Mouse (Mus musculus): Measurements from ENCODE around the gene Pcdh15. TPM values are rescaled to one million over a fixed set of nuclear protein-coding genes. Genes with fewer than 3 reads are reported as not detected.

The Pcdh15 gene
- polyA plus RNA-seq, 1 experiment from 2014 or later: 0.53 TPM

DNA sequence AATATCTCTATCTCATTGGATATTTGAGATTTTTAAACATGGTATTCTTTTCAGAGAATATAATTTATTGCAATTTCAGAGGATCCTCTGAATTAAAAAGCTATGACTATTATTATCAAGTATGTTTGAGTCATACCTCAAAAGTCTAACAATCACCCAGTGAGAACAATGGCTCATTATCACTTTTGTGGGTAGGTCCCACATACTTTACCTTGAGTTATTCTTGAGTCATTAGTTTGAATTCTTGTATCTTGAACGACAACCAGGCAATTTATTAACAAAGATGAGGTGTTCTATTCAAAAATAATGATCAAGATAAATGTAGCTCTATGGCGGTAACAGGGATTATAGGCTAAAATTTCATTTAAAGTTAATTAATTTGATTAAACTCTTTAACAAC, 1439.2 kb downstream of the Pcdh15 start:
- Histone ChIP-seq H3K9me3 (ENCODE audit: control insufficient read depth, low read length) (no peaks in the 10 kb centered on the region), H3K4me1 (ENCODE audit: control insufficient read depth, insufficient read depth, low read length) (no peaks in the 10 kb centered on the region), H3K27ac (ENCODE audit: low read depth, low read length) (no peak overlapping the region), H3K27me3 (ENCODE audit: control insufficient read depth, insufficient read depth, low read length) (no peaks in the 10 kb centered on the region), H3K36me3 (ENCODE audit: control insufficient read depth, insufficient read depth, low read length) (no peaks in the 10 kb centered on the region), H3K4me2 (no peak overlapping the region), H3K4me3 (ENCODE audit: low read depth, low read length) (no peak overlapping the region), H3K9ac (ENCODE audit: low read length) (no peak overlapping the region)
- ATAC-seq (ENCODE audit: low FRiP score): no peak
- DNase-seq (ENCODE audit: low spot score, missing footprints): no peak
- WGBS: 87% methylated on average over 2 of the region's 2 CpGs

GRCm38 (mm10) chr10:74555326-74555725, 1456.2 kb downstream of the Pcdh15 start:
- Histone ChIP-seq H3K27me3 (ENCODE audit: control insufficient read depth, insufficient read depth, low read length) (no peaks in the 10 kb centered on the region), H3K4me3 (ENCODE audit: low read depth, low read length) (no peak overlapping the region), H3K27ac (ENCODE audit: low read depth, low read length) (no peak overlapping the region), H3K36me3 (ENCODE audit: control insufficient read depth, insufficient read depth, low read length) (no peaks in the 10 kb centered on the region), H3K4me1 (ENCODE audit: control insufficient read depth, insufficient read depth, low read length) (no peaks in the 10 kb centered on the region), H3K4me2 (no peak overlapping the region), H3K9me3 (ENCODE audit: control insufficient read depth, low read length) (no peaks in the 10 kb centered on the region), H3K9ac (ENCODE audit: low read length) (no peak overlapping the region)
- ATAC-seq (ENCODE audit: low FRiP score) (no peak), DNase-seq (ENCODE audit: low spot score, missing footprints) (no peak)
- 91% methylated on average over 2 of the region's 2 CpGs for WGBS

DNA sequence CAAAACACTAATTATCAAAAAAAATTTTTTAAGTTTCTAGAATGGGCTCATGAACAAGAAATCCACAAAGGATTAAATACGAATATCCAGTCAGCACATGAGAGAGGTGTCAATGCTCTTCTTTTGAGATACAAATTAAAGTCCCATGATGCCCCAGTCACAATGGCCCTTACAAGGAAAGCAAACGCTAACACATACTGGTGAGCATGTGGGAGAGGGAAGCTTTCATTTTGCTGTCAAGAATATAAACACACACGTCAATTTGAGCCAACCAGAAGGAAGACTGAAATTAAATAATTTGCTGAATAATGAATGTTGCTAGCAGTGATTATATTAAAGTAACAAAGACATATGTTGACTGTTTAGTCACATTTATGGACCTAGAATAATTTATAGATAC, 1470.5 kb downstream of the Pcdh15 start:
- WGBS: 82% methylated on average over 3 of the region's 3 CpGs
- Histone ChIP-seq H3K9me3 (ENCODE audit: control insufficient read depth, low read length) (no peaks in the 10 kb centered on the region), H3K4me1 (ENCODE audit: control insufficient read depth, insufficient read depth, low read length) (no peaks in the 10 kb centered on the region), H3K4me3 (ENCODE audit: low read depth, low read length) (no peak overlapping the region), H3K27me3 (ENCODE audit: control insufficient read depth, insufficient read depth, low read length) (no peaks in the 10 kb centered on the region), H3K9ac (ENCODE audit: low read length) (no peak overlapping the region), H3K36me3 (ENCODE audit: control insufficient read depth, insufficient read depth, low read length) (no peaks in the 10 kb centered on the region), H3K27ac (ENCODE audit: low read depth, low read length) (no peak overlapping the region), H3K4me2 (no peak overlapping the region)
- no peak for DNase-seq (ENCODE audit: low spot score, missing footprints)
- no peak for ATAC-seq (ENCODE audit: low FRiP score)

- ATAC-seq (ENCODE audit: low FRiP score): no peak
- Histone ChIP-seq H3K27me3 (ENCODE audit: control insufficient read depth, insufficient read depth, low read length) (no peaks in the 10 kb centered on the region), H3K4me1 (ENCODE audit: control insufficient read depth, insufficient read depth, low read length) (no peaks in the 10 kb centered on the region), H3K9me3 (ENCODE audit: control insufficient read depth, low read length) (no peaks in the 10 kb centered on the region), H3K27ac (ENCODE audit: low read depth, low read length) (no peak overlapping the region), H3K4me2 (no peak overlapping the region), H3K9ac (ENCODE audit: low read length) (no peak overlapping the region), H3K36me3 (ENCODE audit: control insufficient read depth, insufficient read depth, low read length) (no peaks in the 10 kb centered on the region), H3K4me3 (ENCODE audit: low read depth, low read length) (no peak overlapping the region)
- 86% methylated on average over 2 of the region's 2 CpGs for WGBS
- DNase-seq (ENCODE audit: low spot score, missing footprints): no peak
Measured at GRCm38 (mm10) chr10:74579924-74580323, 1480.8 kb downstream of the Pcdh15 start.

DNA sequence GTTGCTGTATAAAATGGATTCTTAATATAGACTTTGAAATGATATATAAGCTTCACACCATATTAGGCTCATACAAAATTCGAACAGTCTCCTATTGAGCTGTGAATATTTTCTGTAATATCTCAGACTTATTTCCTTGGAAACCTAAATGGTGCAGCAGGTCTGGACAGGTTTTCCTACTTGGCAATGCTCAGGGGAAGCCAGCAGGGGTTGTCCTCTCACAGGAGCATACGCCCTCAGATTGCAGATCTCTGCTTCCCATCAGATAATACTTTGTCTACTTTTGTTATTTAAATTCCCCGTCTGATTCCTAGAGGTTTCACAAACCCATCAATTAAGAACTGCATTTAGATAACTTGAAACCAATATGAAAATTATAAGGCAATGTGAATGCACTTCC, 1492.7 kb downstream of the Pcdh15 start:
- no peak for DNase-seq (ENCODE audit: low spot score, missing footprints)
- Histone ChIP-seq H3K9me3 (ENCODE audit: control insufficient read depth, low read length) (no peaks in the 10 kb centered on the region), H3K4me2 (no peak overlapping the region), H3K4me3 (ENCODE audit: low read depth, low read length) (no peak overlapping the region), H3K4me1 (ENCODE audit: control insufficient read depth, insufficient read depth, low read length) (no peaks in the 10 kb centered on the region), H3K9ac (ENCODE audit: low read length) (no peak overlapping the region), H3K27ac (ENCODE audit: low read depth, low read length) (no peak overlapping the region), H3K36me3 (ENCODE audit: control insufficient read depth, insufficient read depth, low read length) (no peaks in the 10 kb centered on the region), H3K27me3 (ENCODE audit: control insufficient read depth, insufficient read depth, low read length) (no peaks in the 10 kb centered on the region)
- ATAC-seq (ENCODE audit: low FRiP score): no peak
- WGBS: 81% methylated on average over 3 of the region's 3 CpGs

DNA sequence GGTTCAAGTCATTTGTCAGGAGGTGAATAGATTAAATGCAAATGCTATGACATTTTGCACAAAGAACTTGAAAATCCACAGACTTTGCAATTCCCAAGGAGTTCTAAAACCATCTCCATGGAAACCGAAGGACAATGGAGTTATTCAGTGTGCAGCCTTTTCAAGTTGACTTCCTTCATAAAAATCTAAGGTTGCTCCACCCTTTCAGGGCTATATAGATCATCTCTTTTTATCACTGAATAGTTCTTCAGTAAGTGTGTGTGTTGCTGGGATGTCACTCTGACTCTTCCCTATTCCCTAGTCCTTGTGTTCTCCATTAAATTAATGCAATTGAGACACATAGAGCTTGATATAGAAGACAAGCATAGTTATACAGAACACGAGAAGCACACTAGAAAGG, 1508.5 kb downstream of the Pcdh15 start:
- ATAC-seq (ENCODE audit: low FRiP score): peak; percentile 61; the same call in 1 of the 2 replicates
- no peaks in the 10 kb centered on the region for H3K36me3 ChIP-seq (ENCODE audit: control insufficient read depth, insufficient read depth, low read length)
- no peaks in the 10 kb centered on the region for H3K9me3 ChIP-seq (ENCODE audit: control insufficient read depth, low read length)
- no peak for DNase-seq (ENCODE audit: low spot score, missing footprints)
- H3K27me3 ChIP-seq (ENCODE audit: control insufficient read depth, insufficient read depth, low read length): no peaks in the 10 kb centered on the region
- H3K4me2 ChIP-seq: no peak overlapping the region
- WGBS: 68% methylated on average over 2 of the region's 2 CpGs
- no peak overlapping the region for H3K4me3 ChIP-seq (ENCODE audit: low read depth, low read length)
- H3K4me1 ChIP-seq (ENCODE audit: control insufficient read depth, insufficient read depth, low read length): no peaks in the 10 kb centered on the region
- no peak overlapping the region for H3K9ac ChIP-seq (ENCODE audit: low read length)
- no peak overlapping the region for H3K27ac ChIP-seq (ENCODE audit: low read depth, low read length)

GRCm38 (mm10) chr10:74621837-74622236, 1522.7 kb downstream of the Pcdh15 start:
- Histone ChIP-seq H3K9me3 (ENCODE audit: control insufficient read depth, low read length) (no peaks in the 10 kb centered on the region), H3K27ac (ENCODE audit: low read depth, low read length) (no peak overlapping the region), H3K4me3 (ENCODE audit: low read depth, low read length) (no peak overlapping the region), H3K9ac (ENCODE audit: low read length) (no peak overlapping the region), H3K36me3 (ENCODE audit: control insufficient read depth, insufficient read depth, low read length) (no peaks in the 10 kb centered on the region), H3K4me1 (ENCODE audit: control insufficient read depth, insufficient read depth, low read length) (no peaks in the 10 kb centered on the region), H3K27me3 (ENCODE audit: control insufficient read depth, insufficient read depth, low read length) (no peaks in the 10 kb centered on the region), H3K4me2 (no peak overlapping the region)
- ATAC-seq (ENCODE audit: low FRiP score): no peak
- 61% methylated on average over 2 of the region's 2 CpGs for WGBS
- DNase-seq (ENCODE audit: low spot score, missing footprints): no peak

DNA sequence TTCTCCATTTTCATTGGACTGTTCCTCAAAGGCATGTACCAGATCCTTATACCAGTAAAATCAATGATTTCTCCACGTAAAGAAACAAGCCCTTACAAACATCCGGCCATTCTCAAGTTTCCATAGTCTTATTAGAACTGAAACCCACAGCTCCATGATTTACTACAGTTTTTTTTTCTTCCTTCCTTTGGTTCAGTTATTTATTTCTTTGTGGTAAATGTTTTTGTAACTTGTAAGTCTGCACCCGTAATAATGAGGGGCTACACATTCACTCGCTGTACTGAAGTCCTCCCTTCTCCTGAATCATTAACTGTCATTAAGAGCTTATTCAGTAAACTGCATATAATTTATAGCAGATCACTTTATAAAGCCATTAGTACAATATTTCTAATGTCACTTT, 1526.6 kb downstream of the Pcdh15 start:
- DNase-seq (ENCODE audit: low spot score, missing footprints) (no peak), ATAC-seq (ENCODE audit: low FRiP score) (no peak)
- H3K27ac ChIP-seq (ENCODE audit: low read depth, low read length): no peak overlapping the region
- H3K36me3 ChIP-seq (ENCODE audit: control insufficient read depth, insufficient read depth, low read length): no peaks in the 10 kb centered on the region
- no peak overlapping the region for H3K9ac ChIP-seq (ENCODE audit: low read length)
- 85% methylated on average over 4 of the region's 4 CpGs for WGBS
- no peak overlapping the region for H3K4me2 ChIP-seq
- no peaks in the 10 kb centered on the region for H3K27me3 ChIP-seq (ENCODE audit: control insufficient read depth, insufficient read depth, low read length)
- H3K4me1 ChIP-seq (ENCODE audit: control insufficient read depth, insufficient read depth, low read length): no peaks in the 10 kb centered on the region
- no peaks in the 10 kb centered on the region for H3K9me3 ChIP-seq (ENCODE audit: control insufficient read depth, low read length)
- H3K4me3 ChIP-seq (ENCODE audit: low read depth, low read length): no peak overlapping the region

- Histone ChIP-seq H3K9me3 (ENCODE audit: control insufficient read depth, low read length) (no peaks in the 10 kb centered on the region), H3K4me3 (ENCODE audit: low read depth, low read length) (no peak overlapping the region), H3K27ac (ENCODE audit: low read depth, low read length) (no peak overlapping the region), H3K9ac (ENCODE audit: low read length) (no peak overlapping the region), H3K27me3 (ENCODE audit: control insufficient read depth, insufficient read depth, low read length) (no peaks in the 10 kb centered on the region), H3K4me2 (no peak overlapping the region), H3K36me3 (ENCODE audit: control insufficient read depth, insufficient read depth, low read length) (no peaks in the 10 kb centered on the region), H3K4me1 (ENCODE audit: control insufficient read depth, insufficient read depth, low read length) (no peaks in the 10 kb centered on the region)
- ATAC-seq (ENCODE audit: low FRiP score) (peak; percentile 50; the same call in 1 of the 2 replicates), DNase-seq (ENCODE audit: low spot score, missing footprints) (no peak)
- WGBS: 67% methylated on average over 10 of the region's 10 CpGs
Measured at GRCm38 (mm10) chr10:74626596-74626995, 1527.5 kb downstream of the Pcdh15 start.

GRCm38 (mm10) chr10:74631314-74631713, 1532.2 kb downstream of the Pcdh15 start:
- ATAC-seq (ENCODE audit: low FRiP score): no peak
- H3K27me3 ChIP-seq (ENCODE audit: control insufficient read depth, insufficient read depth, low read length): no peaks in the 10 kb centered on the region
- H3K4me1 ChIP-seq (ENCODE audit: control insufficient read depth, insufficient read depth, low read length): no peaks in the 10 kb centered on the region
- H3K4me3 ChIP-seq (ENCODE audit: low read depth, low read length): no peak overlapping the region
- WGBS: 89% methylated on average over 9 of the region's 9 CpGs
- no peaks in the 10 kb centered on the region for H3K9me3 ChIP-seq (ENCODE audit: control insufficient read depth, low read length)
- no peaks in the 10 kb centered on the region for H3K36me3 ChIP-seq (ENCODE audit: control insufficient read depth, insufficient read depth, low read length)
- no peak overlapping the region for H3K4me2 ChIP-seq
- no peak overlapping the region for H3K9ac ChIP-seq (ENCODE audit: low read length)
- DNase-seq (ENCODE audit: low spot score, missing footprints): no peak
- no peak overlapping the region for H3K27ac ChIP-seq (ENCODE audit: low read depth, low read length)

All from midbrain, embryonic 11.5 days (tissue).